Mouse (Mus musculus) gastrocnemius, postnatal 14 days (tissue): ENCODE measurements around the gene Traf3ip3. TPM values are rescaled to one million over a fixed set of nuclear protein-coding genes. Genes with fewer than 3 reads are reported as not detected.

ENCODE experiments used
- DNase-seq: peaks from one replicate; pipeline ENCODE4 v3.0.0; 2021; ENCODE audit warnings: mixed read lengths
- intact Hi-C: fragments of 180-260 bp; cut with DNase I; formaldehyde crosslinking; loops from one replicate; pipeline ENCODE4 v1.15.1; 2025; ENCODE audit warnings: low total_unique reads
- total RNA-seq, 2 experiments: library from RNA; stranded (reverse); gene quantifications; 2 replicates each; pipeline ENCODE4 v1.2.3; 2021

Gene Traf3ip3
- total RNA-seq, 2 experiments from 2014 or later: 6.0 to 8.4 TPM

DNA sequence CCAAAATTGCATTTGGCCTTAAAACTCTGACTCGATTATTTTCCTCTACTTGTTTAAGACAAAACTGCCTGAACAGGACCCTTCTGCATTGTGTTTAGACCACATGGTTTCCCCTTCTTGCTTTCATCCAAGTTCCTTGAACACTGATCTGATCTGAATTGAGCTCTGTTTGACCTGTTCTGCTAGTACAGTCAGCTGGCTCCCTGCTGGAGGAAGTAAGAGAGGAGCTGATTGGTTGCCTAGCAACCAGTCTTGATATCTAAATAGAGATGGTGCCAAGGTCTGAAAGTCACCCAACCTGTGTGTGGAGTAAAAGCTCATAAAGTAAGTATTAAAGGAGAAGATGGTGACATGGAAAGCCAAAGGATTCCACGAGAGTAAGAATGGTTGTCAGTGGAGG lies 31.6 kb downstream of the Traf3ip3 start:
- DNase-seq: no peak
- intact Hi-C loops: no loop called here

DNA sequence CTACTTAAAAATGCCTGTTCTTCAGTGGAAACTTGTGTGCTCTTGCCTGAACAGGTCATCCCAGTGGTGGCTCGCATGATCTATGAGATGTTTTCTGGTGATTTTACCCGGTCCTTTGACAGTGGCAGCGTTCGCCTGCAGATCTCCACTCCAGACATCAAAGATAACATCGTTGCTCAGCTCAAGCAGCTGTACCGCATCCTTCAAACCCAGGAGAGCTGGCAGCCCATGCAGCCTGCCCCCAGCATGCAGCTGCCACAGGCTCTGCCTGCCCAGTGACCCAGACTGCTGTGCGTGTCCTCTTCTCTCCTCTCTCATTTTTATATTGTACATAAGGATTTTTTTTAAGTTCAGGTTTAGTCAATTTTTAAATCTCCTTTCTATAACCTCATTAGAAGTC lies 32.3 kb downstream of the Traf3ip3 start:
- intact Hi-C loops: no loop called here
- DNase-seq: no peak

DNA sequence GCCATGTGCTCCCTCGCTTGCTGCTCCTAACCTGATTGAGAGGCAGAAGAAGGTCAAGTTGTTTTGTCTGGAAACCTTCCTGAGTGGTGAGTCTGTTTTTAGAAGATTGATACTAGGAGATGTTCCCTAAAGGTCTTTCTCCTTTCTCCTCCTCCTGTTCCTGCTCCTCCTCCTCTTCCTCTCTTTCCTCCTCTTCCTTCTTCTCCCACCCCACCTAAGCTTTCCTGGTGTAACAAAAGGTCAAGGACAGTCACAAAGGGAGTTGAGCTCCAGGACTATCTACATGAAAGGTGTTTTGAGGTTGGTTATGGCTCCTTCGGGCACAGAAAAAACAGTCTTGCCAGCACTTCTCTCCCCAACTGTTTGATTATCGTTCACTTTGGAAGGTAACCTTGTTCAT lies 33.8 kb downstream of the Traf3ip3 start, which contains the start of gene A130010J15Rik:
Gene A130010J15Rik, plus strand, starts transcription at position 301 of the 400 bp plus-strand sequence.
- DNase-seq: no peak
- intact Hi-C loops: no loop called here

DNA sequence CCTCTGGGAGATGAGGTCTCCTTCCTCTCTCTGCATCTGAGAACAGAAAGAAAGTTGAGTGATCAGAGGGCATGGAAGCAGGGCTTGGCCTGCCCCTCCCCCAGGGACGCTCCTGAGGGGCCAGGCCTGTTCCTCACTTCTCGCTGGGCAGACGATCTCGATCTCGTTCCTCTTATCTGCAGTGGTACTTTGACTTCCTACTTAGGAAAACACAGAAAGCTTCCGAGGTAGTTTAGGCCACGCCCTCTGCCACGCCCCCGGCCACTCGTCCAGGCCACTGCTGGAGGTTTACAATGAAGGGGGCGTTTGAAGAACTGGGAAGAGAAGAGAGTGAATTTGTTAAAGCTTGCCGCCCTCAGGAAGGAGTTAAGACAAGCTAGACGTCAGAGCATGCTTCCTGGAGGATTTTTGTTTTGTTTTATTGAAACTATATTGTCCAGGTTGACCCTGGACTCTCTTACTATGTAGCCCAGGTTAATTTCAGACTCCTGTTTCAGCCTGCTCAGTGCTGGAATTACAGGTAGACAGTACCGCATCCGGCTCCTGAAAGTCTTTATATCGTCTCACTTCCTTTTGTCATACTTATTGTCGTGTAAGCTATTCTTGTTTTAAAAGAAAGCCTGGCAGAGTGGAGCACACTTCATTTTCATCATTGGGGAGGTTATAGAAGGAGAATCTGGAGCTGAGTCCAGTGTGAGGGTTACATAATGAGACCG lies 41.0 kb downstream of the Traf3ip3 start:
- DNase-seq: peak; percentile 41
- intact Hi-C loops: no loop called here

DNA sequence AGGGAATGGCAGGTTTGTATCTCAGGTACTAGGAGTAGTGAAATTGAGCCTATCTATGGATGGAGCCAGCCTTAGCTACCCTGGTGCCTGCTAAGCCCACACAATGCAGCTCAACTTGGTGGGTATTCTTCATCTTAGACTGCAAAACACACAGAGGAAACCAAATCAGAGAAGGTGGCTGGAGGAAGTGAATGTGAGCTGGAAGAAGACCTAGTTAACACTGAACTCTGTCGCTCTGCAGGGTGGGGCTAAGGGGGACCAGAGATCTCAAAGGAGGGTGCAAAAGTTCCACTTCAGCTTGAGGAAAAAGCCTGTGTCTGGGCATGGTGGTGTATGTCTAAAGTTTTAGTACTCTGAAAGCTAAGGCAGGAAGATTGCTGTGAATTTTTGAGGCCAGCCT lies 41.9 kb downstream of the Traf3ip3 start:
- DNase-seq: no peak
- intact Hi-C loops: no loop called here

DNA sequence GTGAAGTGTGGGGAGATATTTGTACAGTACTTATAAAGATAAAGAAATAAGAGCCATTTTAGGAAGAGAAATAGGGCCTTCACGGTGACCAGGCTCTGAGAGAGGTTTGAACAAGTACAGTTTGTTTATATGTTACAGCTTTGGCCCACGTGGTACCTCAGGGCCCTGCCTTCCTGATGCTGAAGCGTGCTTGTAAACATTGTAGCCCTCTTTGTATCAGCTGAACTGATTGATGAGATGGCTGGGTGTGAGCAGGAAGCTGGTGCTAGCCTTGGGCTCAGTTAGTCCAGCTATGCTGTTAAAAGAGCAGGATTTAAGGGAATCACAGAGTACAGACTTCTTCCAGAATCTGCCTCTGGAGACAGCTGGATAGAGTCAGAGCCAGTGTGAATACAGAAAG lies 42.3 kb downstream of the Traf3ip3 start:
- intact Hi-C loops: no loop called here
- no peak for DNase-seq

DNA sequence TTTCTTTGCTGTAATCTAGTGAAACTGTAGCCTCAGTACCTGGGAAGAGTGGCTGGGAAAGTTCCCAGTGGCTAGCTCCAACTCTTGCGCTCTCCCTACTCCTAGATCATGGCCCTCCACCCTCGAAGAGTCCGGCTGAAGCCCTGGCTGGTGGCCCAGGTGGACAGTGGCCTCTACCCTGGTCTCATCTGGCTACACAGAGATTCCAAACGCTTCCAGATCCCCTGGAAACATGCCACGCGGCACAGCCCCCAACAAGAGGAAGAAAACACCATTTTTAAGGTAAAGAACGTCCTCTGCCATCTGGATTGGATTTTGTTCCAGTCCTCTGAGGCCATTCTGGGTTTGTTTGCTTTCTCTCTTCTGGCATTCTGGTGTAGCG lies 44.4 kb downstream of the Traf3ip3 start:
- DNase-seq: peak; percentile 16
- intact Hi-C loops: no loop called here

DNA sequence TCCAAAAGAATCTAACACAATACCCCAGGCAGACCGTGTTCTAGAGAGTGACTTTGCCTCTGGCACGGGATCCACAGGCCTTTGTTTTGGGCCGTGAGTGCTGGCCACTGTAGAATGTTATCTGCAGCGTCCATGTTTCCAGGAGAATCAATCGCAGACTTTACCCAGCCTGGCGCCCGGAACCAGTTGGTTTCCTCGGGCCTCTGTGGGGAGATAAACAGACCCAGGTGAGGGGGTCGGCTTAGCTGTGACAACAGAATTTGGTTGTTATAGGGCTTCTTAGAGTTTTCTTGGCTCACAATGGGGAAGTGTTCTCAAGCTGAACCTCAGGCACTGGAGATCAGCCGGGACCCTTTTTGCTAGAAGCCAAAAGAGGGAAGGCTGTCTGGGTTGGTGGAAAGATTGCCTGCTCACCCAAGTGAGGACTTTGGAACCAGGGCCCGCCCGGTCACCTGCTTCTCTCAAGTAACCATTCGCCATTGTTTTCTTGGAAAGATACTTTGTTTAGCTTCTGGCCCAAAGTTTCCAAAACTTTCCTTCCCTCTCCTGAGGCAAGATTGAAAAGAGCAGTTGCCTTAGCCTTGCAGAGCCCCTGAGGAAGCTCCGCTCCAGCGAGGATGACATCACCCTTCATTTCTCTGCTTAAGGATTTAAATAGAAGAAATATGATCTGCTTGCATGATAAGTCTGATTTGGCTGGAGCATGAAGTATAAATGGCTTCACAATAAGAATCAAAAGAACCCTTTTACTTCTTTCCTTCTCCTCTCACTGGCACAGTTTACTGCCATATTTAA lies 45.0 kb downstream of the Traf3ip3 start:
- intact Hi-C loops: no loop called here

DNA sequence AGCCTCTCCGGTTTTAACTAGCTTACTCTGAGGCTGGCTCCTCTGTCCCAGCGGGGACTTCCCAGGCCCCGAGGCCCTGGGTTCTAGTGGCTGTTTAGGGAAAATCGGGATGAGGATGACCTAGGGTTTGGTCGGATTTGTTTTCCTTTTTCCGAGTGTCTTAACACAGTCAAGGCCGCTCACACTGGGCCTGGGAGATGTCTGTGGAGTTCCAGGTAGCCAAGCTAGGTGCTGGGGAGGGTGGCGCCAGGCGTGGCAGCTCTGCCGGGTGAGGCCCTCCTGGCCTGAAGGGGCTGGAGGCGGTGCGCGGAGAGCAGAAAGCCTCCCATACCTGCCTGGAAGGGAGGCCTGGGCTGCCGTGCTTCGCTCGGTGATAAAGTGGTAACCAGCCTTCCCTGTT lies 47.9 kb downstream of the Traf3ip3 start:
- DNase-seq: no peak
- intact Hi-C loops: no loop called here

More for the DNA sequence above, 45.0 kb downstream of the Traf3ip3 start:
- DNase-seq: no peak

DNA sequence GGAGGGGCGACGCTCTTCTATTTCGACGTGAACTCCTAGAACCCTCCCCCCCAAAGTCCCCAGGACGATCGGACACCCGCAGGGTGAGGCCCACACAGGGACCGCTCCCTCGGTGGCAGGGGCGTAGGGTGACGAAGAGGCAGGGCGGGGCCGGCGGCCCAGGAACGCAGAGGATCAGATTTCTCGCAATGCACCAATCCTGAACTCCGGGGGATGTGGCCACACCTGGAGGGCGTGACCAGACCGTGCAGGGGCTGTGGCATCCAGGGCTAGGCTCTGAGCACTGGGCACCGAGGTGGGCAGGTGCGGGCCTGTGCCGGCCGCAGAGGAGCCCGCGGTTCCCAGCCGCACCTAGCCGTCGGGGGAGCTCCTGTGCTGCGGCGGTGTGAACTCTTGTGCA lies 48.6 kb downstream of the Traf3ip3 start, which contains the start of gene Irf6:
Gene Irf6, plus strand, starts transcription at position 240 of the 400 bp plus-strand sequence.
- DNase-seq: peak; percentile 32

DNA sequence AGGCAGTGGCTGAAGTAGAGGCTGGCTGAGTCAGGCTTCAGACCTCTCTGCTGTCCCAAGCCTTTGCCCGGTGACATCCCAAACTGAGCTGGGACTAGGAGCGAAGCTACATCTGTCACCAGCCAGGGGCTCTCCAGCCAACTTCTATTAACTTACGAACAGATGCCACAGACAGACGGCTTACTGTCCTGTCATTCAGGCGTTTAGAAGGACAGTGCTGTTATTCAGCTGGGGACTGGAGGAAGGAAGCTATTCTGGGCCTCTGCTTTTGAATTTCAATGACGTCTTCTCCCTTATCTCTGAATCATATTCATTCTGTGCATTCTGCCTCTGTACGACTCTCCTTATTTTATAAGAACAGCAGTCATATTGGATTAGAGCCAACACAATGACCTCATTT lies 50.4 kb downstream of the Traf3ip3 start:
- DNase-seq: no peak
- intact Hi-C loops: no loop called here

More for the DNA sequence above, 48.6 kb downstream of the Traf3ip3 start, which contains the start of gene Irf6:
- intact Hi-C loops: no loop called here

DNA sequence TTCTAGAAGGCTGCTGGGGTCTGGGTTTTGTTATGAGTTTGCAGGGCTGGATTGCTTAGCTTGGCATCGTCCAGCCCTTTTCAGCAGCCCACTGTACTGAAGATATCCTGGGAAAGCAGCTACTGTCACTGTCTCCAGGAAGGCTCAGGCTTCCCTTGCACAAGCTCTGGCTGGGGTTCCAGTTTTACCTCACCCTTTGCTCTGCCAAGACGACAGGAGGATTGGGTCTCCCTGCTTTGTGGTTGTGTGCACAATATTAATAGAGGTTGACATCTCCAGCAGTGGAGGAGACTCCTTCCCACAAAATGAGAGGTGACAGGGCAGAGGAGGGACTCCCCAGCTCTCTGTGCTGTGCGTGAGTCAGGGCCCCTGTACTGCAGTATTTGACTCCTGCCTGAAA lies 52.3 kb downstream of the Traf3ip3 start:
- no peak for DNase-seq
- intact Hi-C loops: no loop called here

DNA sequence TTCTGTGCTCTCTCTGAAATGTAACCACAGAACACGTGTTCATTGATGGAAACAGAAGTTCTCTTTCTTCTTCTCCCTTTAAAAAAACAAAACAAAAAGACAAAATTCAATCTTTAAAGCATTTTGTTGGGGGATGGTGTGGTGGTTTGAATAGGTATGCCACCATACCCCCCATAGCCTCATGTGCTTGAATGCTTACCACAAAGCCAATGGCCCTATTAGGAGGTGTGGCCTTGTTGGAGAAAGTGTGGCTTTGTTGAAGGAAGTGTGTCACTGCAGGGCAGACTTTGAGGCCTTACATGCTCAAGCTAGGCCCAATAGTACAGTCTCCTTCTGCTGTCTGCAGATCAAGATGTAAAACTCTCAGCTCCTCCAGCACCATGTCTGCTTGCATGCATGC lies 55.1 kb downstream of the Traf3ip3 start:
- intact Hi-C loops: no loop called here

DNA sequence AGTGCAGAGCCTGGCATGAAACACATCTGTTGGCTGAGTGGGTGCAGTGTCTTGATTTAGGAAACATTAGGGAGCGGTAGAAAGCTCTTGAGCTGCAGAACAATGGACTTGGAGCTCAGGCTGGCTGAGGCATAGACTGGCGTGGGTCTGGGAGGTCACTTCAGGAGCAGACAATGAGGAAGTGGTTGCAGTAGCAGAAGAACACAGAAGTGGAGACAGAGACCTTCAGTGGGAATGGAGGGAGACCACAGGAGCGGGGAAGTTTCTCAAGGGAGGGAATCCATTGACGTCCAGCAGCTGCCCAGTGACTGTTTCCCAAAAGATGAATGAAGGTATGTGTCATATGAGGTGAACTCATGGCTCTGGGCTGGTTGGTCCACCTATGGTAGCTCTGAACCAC lies 56.4 kb downstream of the Traf3ip3 start:
- intact Hi-C loops: no loop called here
- no peak for DNase-seq

More for the DNA sequence above, 55.1 kb downstream of the Traf3ip3 start:
- DNase-seq: no peak

DNA sequence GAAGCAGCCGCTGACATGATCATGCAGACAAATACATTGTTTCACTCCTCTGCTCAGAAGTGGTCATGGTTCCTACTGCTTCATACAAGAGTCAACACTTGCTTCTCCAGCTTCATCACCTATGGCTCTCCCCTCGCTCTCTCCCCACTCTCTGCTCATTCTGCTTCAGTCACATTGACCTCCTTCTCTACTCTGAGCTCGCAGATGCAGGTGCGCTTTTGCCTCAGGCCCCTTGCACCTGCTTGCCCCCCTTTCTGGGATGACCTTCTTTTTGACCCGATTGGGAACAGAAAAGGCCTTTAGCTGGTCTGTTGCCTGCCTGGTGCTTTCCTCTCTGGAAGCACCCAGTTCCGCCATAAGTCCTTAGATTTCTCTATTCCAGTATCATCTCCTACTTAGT lies 57.0 kb downstream of the Traf3ip3 start:
- no peak for DNase-seq
- intact Hi-C loops: no loop called here

DNA sequence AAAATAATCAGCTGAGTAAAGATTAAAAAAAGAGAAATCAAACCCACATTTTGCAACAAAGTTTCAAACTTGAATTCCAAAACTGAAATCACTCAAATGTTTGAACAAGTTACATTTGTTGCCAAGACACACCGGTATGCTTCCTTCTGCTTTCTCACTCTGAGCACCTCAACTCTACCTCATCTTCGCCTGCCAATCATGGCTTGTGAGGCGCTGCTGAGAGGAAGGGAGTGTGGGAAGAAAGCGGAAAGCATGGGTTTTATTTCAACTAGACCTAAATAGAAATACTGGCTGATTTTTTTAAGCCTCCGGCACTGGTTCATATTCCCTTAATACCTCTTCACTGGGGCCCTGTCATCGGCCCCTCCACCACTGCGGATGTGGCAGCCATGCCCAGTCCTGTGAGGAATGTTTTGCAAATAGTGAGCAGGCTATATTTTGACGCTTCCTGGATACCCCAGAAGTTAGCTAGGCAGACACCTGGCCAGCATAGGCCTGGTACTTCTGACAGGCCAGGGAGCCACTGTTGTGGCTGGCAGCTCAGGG lies 58.9 kb downstream of the Traf3ip3 start:
- DNase-seq: no peak
- intact Hi-C loops: no loop called here

DNA sequence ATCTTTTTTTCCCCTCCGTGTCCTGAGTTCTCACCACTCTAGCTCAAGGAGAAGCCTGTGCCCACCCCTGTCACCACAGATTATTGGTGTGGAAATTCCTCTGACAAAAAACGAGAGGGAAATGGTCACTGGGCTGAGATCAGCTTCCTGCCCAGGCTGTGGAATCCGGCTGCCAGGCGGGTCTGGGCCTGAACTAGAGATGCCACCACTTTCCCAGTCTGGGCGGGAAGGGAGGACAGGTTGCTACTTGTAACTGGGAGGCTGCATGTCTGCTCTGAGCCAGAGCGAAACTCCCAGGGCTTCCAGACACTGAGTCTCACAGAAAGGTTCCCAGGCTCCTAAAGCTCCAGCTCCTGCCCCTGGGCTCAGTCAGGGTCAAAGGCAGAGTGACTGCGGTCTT lies 60.4 kb downstream of the Traf3ip3 start:
- no peak for DNase-seq

DNA sequence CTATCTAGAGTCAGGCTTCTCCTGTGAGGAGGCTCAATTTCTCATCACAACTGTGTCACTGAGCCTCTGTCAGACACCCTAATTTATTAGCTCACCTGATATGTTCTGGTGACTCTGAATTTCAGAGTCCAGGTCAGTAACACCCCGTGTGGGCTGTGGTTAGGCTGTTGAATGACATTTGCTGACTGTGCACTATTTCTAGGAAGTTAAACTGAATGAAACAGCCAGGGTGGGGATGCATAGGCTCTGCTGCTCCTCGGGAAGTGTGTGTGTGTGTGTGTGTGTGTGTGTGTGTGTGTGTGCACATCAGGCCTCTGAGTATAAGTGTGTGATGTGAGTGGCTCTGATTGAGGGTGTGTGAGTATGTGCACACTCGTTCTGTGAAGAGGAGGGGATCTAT lies 62.8 kb downstream of the Traf3ip3 start:
- DNase-seq: no peak
- intact Hi-C loops: no loop called here

More for the DNA sequence above, 60.4 kb downstream of the Traf3ip3 start:
- intact Hi-C loops: no loop called here

DNA sequence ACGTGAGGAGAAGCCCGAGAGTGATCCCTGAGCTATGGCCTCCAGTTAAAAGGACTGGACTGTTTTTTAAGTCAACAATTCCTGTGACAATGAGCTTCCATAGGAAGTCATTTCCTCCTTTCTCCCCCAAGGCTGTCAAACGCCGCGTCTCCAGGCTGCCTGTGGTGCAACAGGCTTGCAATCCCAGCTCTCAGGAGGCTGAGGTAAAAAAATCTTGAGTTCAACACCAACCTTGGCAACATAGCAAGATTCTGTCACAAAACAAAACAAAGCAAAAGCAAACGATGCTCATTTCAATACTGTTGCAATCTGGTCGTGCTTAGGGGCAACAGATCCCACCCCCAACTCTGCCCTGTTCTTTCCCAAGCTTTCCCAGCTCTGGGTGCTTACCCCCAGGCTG lies 63.4 kb downstream of the Traf3ip3 start:
- DNase-seq: no peak
- intact Hi-C loops: no loop called here

DNA sequence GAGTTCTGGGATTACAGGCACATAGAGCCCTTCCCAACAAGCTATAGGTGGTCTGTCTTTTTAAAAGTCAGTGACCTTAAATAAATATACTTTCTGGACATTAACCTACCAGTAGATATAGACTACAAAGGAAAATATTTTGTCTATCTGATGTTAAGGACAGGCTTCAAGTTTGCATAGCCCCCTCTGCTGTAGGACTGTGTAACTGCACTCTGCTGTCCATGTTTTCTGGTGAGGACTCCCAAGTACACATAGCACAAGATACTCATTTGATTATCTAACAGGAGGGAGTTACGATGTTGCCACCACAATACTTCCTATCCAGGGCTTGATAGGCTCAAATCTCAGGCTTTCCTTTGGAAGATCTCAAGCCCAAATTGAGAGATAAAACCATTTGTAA lies 67.8 kb downstream of the Traf3ip3 start:
- intact Hi-C loops: no loop called here

DNA sequence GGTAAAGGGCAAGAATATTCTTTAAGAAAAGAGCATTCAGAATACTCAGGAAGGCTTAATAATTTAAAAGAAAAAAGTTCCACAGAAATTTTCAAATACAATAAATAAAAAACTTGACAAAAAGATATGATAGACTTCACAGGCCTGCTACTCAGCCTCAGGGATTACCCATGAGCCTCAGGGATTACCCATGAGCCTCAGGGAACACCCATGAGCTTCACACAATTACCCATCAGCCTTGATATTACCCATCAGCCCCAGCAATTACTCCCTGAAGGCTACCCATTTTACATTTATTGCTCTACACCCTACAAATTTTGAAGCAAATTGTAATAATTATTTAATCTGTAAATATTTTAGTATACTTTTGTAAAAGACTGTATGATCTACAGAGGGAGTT lies 69.1 kb downstream of the Traf3ip3 start:
- no peak for DNase-seq
- intact Hi-C loops: no loop called here

More for the DNA sequence above, 67.8 kb downstream of the Traf3ip3 start:
- DNase-seq: no peak
